Mouse (Mus musculus): Measurements from ENCODE around the gene Ccdc154. TPM values are rescaled to one million over a fixed set of nuclear protein-coding genes. Genes with fewer than 3 reads are reported as not detected.
"Not testable (repeated sequence)": the region's sequence is repeated elsewhere in the genome, so short reads cannot be mapped to it uniquely, and the experiment has no call there.

Gene Ccdc154
- total and polyA plus RNA-seq, 3 experiments, result 0.04 TPM; not detected in 2

DNA sequence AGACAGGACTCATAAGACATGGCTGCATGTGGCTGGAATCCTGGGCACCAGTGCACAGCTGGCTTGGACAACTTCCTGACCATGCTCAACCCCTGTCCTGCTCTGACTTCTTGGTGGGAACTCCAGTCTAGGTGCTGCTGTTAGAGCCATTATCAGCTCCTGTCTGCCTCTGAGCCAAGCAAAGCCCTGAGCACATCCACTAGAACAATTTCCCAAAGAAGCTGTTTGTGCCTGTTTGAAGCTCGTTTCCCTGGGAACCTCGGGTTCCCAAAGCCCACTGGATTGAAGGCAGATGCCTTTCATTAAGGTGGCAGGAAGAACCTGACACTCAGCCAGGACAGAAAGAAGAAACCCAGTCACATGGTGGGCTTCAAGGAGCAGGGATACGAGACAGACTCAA is 41.9 kb upstream of the Ccdc154 start, which contains the start of gene Ptx4:
TSS of gene Ptx4 (plus strand) at position 355 of the 400 bp plus-strand sequence.
- Histone ChIP-seq H3K79me2 (replicated peaks; ENCODE audit: control insufficient read depth, extremely low read depth, insufficient read depth, poor library complexity, severe bottlenecking) (no peaks in the 10 kb centered on the region), H3K9ac (ENCODE audit: insufficient read depth, low read depth) (no peak within 1 kb of the TSS), H3K4me3 (replicated peaks in 1 of 3; ENCODE audit: low read depth in 2 of 3, low read length in 2 of 3, poor library complexity in 1 of 3) (no peak within 1 kb of the TSS), H3K4me1 (ENCODE audit: control insufficient read depth in 1 of 2, insufficient read depth in 2 of 2) (peaks cover 2 to 6% of the 10 kb centered on the region in 2 experiments; a peak in 3 of 4 replicates), H3K9me3 (replicated peaks; ENCODE audit: low read length) (no peaks in the 10 kb centered on the region), H3K27me3 (replicated peaks) (peaks cover 75% of the 10 kb centered on the region), H3K36me3 (replicated peaks in 1 of 2; ENCODE audit: control insufficient read depth in 1 of 2, insufficient read depth in 1 of 2, low read length in 1 of 2) (no peaks in the 10 kb centered on the region), H3K4me2 (ENCODE audit: insufficient read depth, low read depth, poor library complexity, severe bottlenecking) (no peak within 1 kb of the TSS), H3K27ac (ENCODE audit: insufficient read depth, low read depth) (no peak within 1 kb of the TSS)
- no peak for DNase-seq (ENCODE audit: extremely low read depth)
- TF ChIP-seq SIN3A (IDR thresholded peaks at IDR 0.05; ENCODE audit: low read length) (no peak), POLR2A (IDR thresholded peaks at IDR 0.05; ENCODE audit: low read depth, low read length) (no peak)
- dilution Hi-C loops (cut with MboI; ENCODE audit: extremely low pct_ligation_motif_present, extremely low pct_unique_long_range_greater_than_20kb, low sequenced_read_pairs), result no loop called here
- in situ Hi-C loops (cut with MboI; ENCODE audit: low pct_ligation_motif_present, low pct_unique_long_range_greater_than_20kb, low sequenced_read_pairs), result no loop called here

DNA sequence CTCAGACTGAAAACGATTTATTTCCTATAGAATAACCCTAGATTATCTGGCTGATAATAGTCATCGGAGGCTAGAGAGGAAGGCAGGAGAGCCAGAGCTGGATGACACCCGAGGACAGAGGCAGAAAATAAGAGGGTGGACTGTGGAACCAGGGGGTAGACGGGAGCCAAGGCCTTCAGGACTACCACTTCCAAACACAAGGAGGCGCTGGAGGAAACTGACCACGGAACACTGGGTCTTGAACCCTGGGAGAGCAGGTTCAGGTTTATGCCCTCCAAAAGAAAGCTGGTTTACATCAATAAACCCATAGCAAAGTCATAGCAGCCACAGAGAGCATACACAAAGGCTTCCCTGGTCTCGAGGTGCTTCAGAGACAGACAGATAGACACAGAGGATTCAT is 38.3 kb upstream of the Ccdc154 start:
- Histone ChIP-seq H3K4me3 (replicated peaks in 1 of 3; ENCODE audit: low read depth in 2 of 3, low read length in 2 of 3, poor library complexity in 1 of 3) (no peak overlapping the region), H3K36me3 (replicated peaks in 1 of 2; ENCODE audit: control insufficient read depth in 1 of 2, insufficient read depth in 1 of 2, low read length in 1 of 2) (no peaks in the 10 kb centered on the region), H3K79me2 (replicated peaks; ENCODE audit: control insufficient read depth, extremely low read depth, insufficient read depth, poor library complexity, severe bottlenecking) (no peaks in the 10 kb centered on the region), H3K27me3 (replicated peaks) (peaks cover 82% of the 10 kb centered on the region), H3K4me2 (ENCODE audit: insufficient read depth, low read depth, poor library complexity, severe bottlenecking) (no peak overlapping the region), H3K9me3 (replicated peaks; ENCODE audit: low read length) (no peaks in the 10 kb centered on the region), H3K27ac (ENCODE audit: insufficient read depth, low read depth) (no peak overlapping the region), H3K4me1 (ENCODE audit: control insufficient read depth in 1 of 2, insufficient read depth in 2 of 2) (peaks cover 0 to 3% of the 10 kb centered on the region in 2 experiments; a peak in 1 of 4 replicates), H3K9ac (ENCODE audit: insufficient read depth, low read depth) (no peak overlapping the region)
- TF ChIP-seq JUN (IDR thresholded peaks at IDR 0.05; ENCODE audit: insufficient read depth, low read depth, low read length), result no peak
- TF ChIP-seq MYC (IDR thresholded peaks at IDR 0.05; ENCODE audit: low read depth, low read length), result no peak
- no peak for TF ChIP-seq ZC3H11A (IDR thresholded peaks at IDR 0.05; ENCODE audit: low read depth, low read length)
- TF ChIP-seq SIN3A (IDR thresholded peaks at IDR 0.05; ENCODE audit: low read length), result no peak
- peak; percentile 70 for TF ChIP-seq SMC3 (IDR thresholded peaks at IDR 0.05; ENCODE audit: low read depth, low read length)
- TF ChIP-seq ETS1 (conservative IDR thresholded peaks at IDR 0.05; ENCODE audit: low read depth, low read length), result no peak
- peak; percentile 19 to 71; a peak in 2 of 4 replicates for TF ChIP-seq CTCF (conservative IDR thresholded peaks at IDR 0.05 in 1 of 2, IDR thresholded peaks at IDR 0.05 in 1 of 2; ENCODE audit: low read depth in 2 of 2, low read length in 2 of 2)
- TF ChIP-seq ELF1 (IDR thresholded peaks at IDR 0.05; ENCODE audit: low read depth, low read length), result no peak
- peak; percentile 43 for TF ChIP-seq RAD21 (IDR thresholded peaks at IDR 0.05; ENCODE audit: low read depth, low read length)
- no peak for TF ChIP-seq MAX (IDR thresholded peaks at IDR 0.05; ENCODE audit: low read length)
- peak; percentile 40 for DNase-seq (ENCODE audit: extremely low read depth)
- dilution Hi-C loops (cut with MboI; ENCODE audit: extremely low pct_ligation_motif_present, extremely low pct_unique_long_range_greater_than_20kb, low sequenced_read_pairs) (no loop called here), in situ Hi-C loops (cut with MboI; ENCODE audit: low pct_ligation_motif_present, low pct_unique_long_range_greater_than_20kb, low sequenced_read_pairs) (no loop called here)

- H3K9me3 ChIP-seq (replicated peaks; ENCODE audit: low read length); DNase-seq (ENCODE audit: extremely low read depth); H3K4me1 ChIP-seq (ENCODE audit: control insufficient read depth in 1 of 2, insufficient read depth in 2 of 2); H3K36me3 ChIP-seq (replicated peaks in 1 of 2; ENCODE audit: control insufficient read depth in 1 of 2, insufficient read depth in 1 of 2, low read length in 1 of 2); H3K27ac ChIP-seq (ENCODE audit: insufficient read depth, low read depth); H3K9ac ChIP-seq (ENCODE audit: insufficient read depth, low read depth); H3K4me3 ChIP-seq (replicated peaks in 1 of 3; ENCODE audit: low read depth in 2 of 3, low read length in 2 of 3, poor library complexity in 1 of 3); H3K79me2 ChIP-seq (replicated peaks; ENCODE audit: control insufficient read depth, extremely low read depth, insufficient read depth, poor library complexity, severe bottlenecking); dilution Hi-C loops (cut with MboI; ENCODE audit: extremely low pct_ligation_motif_present, extremely low pct_unique_long_range_greater_than_20kb, low sequenced_read_pairs); in situ Hi-C loops (cut with MboI; ENCODE audit: low pct_ligation_motif_present, low pct_unique_long_range_greater_than_20kb, low sequenced_read_pairs); H3K4me2 ChIP-seq (ENCODE audit: insufficient read depth, low read depth, poor library complexity, severe bottlenecking): not testable (repeated sequence)
- H3K27me3 ChIP-seq (replicated peaks), result peaks cover 74% of the 10 kb centered on the region
These were observed 36.7 kb upstream of the Ccdc154 start for GRCm38 (mm10) chr17:25125442-25126060.

Data from CH12.LX (cell line).